Mouse (Mus musculus): ENCODE measurements around the gene Poc1b.
"Not testable (repeated sequence)": the region's sequence is repeated elsewhere in the genome, so short reads cannot be mapped to it uniquely, and the experiment has no call there.

The Poc1b gene

DNA sequence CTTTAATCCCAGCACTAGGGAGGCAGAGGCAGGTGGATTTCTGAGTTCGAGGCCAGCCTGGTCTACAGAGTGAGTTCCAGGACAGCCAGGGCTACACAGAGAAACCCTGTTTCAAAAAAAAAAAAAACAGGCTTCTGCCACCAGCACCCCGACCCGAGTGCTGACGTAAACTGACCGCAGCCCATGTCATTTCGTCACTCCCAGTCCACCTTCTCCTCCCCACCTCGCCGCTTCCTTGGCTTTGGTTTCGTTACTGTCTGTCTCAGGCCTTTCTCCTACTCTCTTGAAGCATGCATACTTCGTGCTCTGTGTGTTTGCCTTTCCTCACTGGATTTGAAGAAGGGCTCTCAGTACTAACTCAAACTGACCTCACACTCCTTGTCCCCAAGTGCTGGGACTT lies 50.9 kb downstream of the Poc1b start:
- not testable (repeated sequence) for DNase-seq (ENCODE audit: low read depth)

DNA sequence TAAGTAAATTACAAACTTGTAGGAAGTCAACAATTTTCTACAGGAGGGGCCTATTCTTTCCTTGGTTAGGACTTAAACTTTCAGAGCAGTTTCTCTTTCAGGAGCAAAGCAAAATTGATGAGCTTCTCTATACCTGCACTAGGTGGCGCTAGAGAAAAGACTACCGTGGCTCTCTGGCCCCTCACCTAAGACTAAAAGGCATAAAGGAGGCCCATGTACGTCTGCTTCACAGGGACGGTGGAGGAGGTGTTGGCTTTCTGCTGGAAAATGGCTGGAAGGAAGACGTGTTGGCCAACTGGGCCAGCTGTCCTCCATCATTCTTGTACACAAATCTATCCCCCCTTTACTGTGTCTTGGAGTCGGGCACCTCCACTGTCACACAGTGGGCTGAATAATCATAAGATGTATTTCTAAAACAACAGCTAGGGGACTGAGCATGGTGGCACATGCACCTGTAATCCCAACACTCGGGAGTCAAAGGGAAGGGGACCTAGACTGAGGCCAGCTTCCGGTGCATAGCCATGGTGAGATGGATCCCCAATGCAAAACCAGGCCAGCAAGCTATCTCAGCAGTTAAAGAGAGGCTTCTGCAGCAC lies 55.2 kb downstream of the Poc1b start:
- DNase-seq (ENCODE audit: low read depth): no peak

DNA sequence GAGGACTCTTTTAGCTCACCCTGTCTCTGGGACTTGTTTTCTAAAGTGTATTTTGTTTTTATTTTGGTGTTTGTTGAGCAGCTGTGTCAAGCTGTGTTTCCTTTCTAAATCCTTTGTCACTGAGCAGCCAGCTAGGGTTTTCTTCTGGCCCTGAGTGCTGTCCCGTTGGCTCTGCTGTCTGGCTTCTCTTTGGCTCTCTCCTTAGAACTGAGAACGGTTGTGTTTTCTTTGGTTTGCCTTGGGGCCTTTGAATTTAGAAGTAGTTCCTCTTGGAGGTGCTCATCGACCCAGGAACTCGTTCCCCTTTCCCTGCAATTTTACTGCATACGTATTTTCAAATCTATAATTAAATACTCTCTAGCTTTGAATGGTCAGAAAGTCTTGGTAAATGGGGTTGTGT lies 56.2 kb downstream of the Poc1b start:
- no peak for DNase-seq (ENCODE audit: low read depth)

DNA sequence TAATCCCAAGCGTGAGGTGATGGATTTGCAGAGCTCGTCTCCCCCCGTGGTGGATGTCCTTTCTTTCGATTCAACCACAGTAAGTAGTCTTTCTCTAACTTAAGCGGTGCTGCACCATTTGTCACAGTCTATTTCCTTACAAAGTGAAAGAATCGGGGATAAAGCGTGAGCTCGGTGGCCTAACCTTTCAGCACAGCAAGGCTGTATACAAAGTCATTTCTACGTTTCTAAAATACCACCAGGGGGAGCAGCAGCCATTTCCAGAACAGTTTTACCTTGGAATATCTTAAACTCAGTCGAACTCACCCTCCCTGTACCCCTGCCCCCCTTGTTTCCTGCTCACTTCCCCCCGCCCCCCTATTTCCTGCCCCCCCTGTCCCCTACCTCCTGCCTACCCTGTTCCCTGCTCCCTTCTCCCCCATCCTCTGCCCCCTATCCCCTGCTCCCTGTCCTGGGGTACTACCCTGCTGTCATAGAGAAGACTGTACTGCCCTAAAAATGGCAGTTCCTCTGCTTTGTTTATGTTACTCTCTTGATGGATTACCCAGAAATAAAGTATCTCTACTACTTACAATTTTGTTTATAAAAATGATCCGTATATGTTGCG lies 58.1 kb downstream of the Poc1b start:
- DNase-seq (ENCODE audit: low read depth): no peak

DNA sequence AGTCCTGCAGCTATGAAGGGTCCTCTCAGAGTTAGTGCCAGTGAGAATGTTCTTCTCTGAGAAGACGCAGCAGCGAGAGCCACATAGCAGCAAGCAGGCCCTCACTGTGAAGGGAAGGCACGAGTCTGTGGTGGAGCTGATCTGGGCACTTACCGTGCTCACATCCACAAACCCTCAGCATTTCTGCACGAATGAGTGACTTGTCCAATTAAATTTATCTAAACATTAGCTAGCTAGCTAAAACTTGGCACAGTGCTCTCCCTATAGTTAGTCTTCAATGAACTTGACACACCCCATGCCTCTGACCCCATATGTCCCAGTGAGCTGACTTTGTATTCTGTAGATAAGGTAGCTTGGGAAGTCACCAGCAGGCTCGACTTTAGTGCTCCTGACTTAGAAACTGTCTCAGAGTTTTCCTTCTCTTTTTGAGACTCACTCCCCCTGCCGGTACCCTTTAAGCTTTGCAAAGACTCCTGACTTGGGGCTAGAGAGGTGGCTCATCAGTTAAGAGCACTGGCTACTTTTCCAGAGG lies 59.0 kb downstream of the Poc1b start:
- DNase-seq (ENCODE audit: low read depth): no peak

DNA sequence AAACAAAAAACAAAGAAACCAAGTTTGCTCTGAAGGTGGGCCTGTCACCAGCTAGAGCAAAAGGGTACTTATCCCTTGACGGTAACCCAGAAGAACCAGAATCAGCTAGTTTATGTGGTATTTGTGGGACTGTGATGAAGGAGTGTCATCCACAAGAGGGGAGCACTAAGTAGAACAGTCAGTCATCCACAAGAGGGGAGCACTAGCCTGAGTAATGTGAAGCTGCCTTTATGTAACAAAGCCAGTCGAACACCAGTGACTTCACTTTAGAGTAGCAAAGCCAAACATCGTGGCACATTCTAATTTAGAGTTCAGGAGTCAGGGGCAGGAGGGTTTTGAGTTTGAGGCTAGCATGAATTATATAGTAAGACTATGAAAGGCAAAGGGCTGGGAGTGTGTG lies 59.6 kb downstream of the Poc1b start:
- no peak for DNase-seq (ENCODE audit: low read depth)

DNA sequence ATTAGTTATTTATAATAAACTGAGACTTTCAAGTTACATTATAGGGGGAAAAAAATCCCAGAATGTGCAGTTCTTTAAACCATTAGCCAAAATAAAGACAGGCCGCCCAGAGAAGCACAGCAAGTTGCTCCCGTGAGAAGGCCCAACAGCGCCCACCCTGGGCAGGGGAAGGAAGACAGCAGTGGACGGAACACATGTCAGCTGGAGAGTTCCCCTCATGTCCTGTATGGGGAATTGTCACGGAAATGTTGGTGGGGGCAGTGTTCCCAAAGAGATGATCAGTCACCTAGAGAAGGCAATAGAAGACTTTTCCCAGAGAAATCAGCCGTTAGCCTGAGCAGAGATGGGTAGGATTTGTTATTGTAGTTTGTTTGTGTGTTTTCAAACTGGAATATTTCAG lies 61.6 kb downstream of the Poc1b start:
- no peak for DNase-seq (ENCODE audit: low read depth)

DNA sequence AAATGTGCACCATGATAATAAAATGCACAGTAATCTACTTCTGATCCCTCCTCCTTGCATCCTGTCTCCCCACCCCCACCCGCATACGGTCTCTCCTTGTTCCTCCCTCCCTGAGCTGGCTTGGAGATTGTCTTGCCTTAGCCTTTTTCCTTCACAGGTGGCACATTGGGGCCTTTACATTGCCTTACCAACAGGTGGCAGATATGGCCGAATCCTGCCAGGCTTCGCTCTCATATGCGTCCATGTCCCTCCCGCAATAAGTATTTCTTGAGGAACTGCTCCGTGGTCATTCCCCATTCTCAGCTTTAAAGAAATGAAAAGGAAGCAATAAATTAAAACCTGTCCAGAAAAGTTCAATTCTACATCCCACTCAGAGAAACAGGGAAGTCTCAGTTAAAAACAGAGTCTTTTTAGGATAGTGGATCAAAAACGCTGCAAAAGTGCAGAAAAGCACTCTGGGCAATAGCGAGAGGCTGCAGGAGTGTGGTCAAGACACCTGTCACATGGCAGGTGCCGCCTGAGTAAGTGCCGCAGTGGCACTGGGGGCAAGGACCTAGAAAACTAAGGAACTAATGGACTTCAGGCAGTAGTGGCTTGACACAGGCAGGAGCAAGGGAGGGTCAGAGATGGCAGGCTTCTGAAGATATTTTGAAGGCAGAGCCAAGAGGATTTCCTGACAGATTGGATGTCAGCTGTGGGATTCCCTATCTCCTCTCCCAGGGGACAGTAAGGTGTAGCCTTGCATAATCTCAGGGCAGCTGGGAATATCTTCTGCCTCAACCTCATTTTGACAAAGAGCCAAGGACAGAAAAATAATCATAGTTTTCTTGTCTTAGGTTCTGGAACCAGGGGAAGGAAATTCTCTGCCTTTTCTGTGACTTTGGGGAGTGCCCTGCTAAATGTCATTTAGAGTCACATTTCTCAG lies 62.3 kb downstream of the Poc1b start:
- no peak for DNase-seq (ENCODE audit: low read depth)

DNA sequence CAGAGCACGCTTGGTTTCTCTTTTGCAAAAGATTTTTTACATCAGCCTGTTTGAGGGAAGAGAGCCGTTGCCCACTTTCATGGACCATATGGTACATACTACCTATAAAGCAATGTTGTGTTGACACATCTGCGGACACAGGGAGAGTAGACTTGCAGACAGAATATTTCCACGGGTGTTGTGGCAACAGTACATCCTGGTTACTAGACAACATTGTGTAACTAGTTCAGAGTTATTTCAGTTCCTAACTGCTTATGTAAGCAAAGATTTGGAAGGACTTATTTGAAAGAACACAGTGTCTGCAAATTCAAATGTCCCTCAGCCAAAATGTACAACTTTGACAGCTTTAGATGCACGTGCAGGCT lies 62.9 kb downstream of the Poc1b start:
- DNase-seq (ENCODE audit: low read depth): no peak

DNA sequence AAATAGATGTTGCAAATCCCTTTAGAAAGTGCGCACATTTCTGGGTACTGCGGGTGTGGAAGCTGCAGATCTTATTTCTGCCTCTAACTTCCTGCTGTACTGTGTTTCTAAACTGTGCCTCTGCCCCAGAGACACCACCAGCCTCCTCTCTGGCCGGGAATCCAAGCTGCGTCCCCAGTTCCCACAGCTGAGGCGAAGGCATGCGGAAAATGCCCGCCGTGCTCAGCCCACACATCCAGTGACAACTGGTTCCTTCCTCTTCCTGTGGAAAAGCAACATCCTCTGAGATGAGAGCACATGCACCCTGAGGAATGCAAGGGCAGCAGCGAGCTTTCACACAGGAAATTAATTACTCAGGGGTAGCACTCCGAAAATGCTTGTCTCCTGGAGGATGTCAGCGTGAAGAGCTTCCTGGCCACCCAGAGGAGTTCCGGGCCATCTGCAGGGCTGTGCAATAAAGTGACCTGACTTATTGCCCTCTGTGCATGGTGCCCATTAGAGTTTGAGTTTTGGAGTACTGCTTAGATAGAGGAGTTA lies 65.2 kb downstream of the Poc1b start:
- DNase-seq (ENCODE audit: low read depth): no peak

DNA sequence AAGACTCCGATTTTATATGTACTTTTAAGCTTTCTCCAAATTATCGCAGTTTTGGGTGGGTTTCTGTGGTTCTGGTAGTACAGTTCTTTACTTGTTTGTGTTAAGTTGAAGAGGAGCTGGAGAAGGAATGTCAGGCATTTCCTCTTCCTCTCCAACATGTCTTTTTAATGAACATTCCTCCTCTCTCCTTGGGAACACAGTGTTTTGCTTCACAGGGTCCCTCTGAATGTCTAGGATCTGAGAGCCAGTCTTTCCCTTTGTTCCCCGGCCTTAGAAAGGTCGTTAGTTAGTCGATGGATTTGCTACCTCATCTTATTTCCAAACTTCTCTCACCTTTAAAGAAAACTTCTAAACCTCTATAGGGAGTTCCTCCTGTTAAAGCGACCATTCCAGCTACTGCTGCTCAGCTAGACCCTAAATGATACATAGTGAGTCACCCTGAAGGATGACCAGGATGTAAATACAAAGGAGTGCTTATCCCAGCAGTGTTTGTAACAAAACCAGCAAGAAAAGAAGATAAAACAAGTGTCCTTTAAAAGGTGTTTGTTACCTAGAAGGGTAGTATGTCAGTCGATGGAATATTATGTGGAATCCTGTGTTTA lies 66.2 kb downstream of the Poc1b start:
- no peak for DNase-seq (ENCODE audit: low read depth)

DNA sequence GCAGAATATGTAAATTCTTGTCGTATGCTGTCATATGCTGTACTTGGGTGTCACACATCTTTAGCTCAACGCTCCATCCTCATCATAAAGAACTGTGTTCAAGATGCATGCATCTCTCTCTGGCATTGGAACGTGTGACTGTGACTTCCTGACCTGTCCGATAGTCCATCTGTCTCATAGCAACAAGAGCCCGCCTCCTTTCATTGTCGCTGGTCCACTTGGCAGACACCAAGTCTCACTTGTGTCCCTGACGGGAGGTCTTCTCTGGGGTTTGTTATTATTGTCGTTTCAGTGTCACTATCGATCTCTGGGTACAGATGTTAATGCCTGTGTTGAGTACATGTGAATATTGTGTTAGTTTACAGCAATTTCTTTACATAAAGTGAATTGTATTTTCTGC lies 70.1 kb downstream of the Poc1b start:
- no peak for DNase-seq (ENCODE audit: low read depth)

DNA sequence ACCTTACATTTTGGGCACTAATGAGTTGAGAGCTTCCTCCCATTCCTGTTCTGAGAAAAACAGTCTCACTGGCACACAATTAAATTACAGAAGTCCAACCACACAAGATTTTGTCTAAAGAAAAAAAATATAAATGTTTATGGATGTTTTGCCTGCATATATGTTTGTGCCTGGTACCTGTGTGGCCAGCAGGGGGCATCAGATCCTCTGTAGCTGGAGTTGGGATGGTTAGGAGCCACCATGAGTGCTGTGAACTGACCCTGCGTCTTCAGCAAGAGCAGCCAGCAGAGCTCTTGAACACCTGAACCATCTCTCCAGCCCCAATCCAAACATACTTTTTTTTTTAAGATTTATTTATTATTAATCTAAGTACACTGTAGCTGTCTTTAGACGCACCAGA lies 71.3 kb downstream of the Poc1b start:
- no peak for DNase-seq (ENCODE audit: low read depth)

DNA sequence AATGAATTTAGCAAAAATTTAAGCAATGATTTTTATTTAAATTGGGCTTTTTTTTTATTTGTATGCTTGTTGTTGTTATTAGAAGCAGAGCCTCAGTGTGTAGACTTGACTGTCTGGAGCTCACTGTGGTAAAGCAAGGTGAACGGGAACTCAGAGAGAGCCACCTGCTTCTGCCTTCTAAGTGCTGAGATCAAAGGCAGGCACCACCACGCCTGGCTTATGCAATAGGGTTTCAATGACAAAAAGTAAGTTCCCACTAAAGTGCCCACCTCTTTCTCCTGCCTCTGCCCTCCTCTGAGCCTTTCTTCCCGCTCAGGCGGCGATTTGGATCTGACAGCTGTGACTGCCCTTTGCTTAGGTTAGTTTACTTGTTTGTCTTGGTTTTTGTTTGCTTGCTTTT lies 72.3 kb downstream of the Poc1b start:
- no peak for DNase-seq (ENCODE audit: low read depth)

DNA sequence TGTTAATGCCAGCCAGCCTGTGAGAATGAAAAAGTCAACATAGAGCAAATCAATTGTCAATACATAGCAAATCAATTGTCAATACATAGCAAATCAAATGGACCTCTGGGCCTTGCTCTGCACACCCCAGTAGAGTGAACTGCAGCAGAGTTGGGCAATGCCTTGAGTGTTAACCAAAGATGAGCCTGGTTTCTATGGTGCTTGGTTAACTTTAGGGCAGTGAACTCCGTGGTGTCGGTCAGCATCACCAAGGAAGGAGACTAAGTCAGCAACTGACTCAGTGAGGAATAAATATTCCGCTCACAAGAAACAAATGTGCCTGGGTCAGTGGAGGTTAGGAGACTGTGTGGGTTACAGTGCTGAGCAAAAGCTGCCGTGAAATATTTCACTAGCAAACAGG lies 72.7 kb downstream of the Poc1b start:
- no peak for DNase-seq (ENCODE audit: low read depth)

DNA sequence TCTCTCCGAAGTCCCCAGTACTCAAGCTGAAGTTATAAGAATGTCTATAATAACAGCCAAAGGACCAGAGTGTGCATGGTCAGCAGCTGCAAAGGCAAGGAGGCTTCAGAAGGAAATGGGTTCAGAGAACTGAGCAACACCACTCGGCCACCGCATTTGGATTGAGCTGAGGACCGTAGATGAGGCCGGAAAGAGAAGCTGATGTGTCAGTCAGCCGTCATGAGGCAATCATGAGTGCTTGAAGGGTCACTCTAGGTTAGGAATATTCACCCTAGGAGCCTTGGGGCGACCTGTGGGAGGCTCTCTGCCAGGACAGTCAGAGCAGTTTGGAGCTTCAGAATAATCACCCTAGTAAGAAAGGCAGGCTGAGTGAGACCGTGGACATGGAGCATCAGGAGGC lies 74.7 kb downstream of the Poc1b start:
- DNase-seq (ENCODE audit: low read depth): no peak

DNA sequence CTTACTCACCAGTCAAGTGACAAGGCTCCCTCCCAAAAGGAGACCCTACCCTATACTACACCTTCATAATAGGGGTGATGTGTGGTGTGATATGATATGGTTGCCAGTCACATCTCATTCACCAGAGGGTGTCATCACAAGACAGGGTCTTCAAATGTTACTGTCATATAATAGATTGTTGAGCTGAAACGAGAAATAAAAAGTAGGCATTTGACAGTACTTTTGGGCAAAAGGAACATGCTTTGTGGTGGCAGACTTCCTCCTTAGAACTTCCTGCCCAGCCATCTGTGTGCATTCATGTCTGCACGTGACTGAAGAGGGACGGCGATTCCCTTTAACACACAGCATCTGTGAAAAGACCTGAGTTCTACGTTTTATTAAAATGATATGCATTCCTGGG lies 75.3 kb downstream of the Poc1b start:
- DNase-seq (ENCODE audit: low read depth): no peak

DNA sequence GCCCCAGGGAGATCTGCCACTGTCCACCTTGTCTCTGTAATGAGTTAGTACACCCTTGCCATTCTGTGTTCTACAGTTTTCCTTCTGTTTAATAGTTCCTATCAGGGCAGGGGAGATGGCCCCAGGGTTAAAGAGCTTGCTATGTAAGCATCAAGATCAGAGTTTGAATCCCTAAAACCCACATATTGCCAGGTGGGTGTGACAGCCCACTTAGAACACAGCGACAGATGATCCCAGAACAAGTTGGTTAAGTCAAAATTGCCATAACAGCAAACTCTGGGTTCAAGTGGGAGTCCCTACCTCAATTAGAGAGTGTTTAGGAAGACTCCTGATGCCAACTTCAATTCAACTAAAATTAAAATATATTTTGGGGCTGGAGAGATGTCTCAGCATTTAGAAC lies 81.3 kb downstream of the Poc1b start:
- no peak for DNase-seq (ENCODE audit: low read depth)

DNA sequence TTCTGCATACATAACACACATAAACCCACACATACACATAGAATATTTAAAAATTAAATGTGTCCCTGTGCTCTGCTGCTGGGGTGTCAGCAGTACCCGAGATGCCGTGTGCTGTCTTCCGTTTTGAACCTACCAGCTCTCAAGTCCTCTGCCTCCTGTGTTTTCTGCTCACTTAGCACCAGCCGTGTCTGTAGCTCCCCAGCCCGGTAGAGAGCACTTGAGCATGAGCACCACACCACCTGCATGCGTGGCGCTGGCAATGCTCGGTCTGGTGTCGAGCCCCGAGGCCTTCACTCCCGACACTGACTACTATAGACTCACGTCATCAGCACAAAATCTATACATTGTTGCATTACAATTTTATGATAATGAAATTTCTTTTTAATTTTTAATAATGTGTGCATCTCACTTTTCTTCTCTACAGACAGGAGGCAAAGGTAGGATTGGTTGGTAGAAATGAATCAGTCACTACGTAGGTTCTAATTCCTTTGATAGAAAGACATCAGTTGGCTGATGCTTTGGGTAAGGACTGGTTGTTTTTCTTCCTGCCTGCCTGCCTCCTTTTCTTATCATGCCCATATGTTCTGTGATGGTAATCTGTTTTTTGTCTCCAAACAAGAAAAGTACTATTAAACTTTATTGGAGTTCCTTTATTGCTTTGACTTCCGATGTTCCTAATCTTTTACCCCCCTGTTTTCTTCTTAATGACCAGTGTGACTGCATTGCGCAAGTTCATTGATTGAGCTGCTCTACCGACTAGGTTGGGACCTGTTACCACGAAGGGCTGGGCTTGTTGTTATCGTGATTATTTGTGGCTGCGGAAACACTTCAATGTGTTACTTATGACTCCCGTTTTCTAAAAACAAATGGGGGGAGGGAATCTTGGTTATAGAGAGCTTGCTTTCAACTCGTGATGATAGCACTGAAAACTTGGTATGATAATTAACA lies 82.1 kb downstream of the Poc1b start:
- DNase-seq (ENCODE audit: low read depth): no peak

DNA sequence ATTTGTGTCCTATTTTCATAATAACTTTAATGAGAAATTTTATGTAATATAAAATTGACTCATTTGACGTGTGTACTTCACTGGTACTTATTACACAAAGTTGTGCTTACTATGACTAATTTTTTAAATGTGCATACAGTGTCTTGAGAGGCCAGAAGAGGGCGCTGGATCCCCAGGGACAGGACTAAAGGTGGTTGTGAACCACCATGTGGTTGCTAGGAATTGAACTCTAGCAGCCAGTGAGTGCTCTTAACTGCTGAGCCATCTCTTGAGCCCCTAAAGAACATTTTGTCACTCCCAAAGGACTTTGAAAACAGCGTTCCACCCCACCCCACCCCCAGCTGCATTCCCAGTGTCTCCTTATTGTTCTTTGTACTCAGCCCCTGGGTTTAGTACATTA lies 84.0 kb downstream of the Poc1b start:
- no peak for DNase-seq (ENCODE audit: low read depth)

DNA sequence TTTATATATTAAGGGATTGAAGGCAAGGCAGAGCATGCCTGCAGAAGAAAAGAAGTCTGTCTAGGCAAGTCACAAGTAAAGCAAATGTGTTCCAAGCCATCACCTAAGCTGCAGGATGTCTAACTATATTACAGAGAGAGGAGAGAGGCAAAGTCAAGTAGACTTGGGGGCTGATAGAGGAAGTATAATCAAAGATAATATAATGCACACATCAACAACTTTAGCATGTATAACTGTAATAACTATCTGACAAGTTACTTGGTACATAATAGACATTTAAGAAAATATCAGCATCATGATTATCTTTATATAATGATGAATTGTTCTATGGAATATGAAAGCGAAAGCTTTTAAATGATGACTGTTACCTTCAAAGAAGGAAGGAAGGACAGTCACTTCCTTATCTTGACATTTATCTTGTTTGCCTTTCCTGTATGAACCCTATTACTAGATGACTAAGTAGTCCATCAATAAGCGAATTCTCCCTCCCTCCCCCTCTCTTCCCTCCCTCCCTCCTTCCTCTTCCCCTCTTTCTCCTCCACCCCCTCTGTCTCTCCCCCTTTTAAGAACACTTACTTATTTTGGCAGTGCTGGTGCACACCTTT lies 87.7 kb downstream of the Poc1b start:
- no peak for DNase-seq (ENCODE audit: low read depth)

Data from c-Kit-positive CD71-negative TER-119-negative erythroid progenitor cells, embryonic 14.5 days (primary cell).